ENCODE assay signal across 10 mouse cellular contexts in the genomic region with DNA sequence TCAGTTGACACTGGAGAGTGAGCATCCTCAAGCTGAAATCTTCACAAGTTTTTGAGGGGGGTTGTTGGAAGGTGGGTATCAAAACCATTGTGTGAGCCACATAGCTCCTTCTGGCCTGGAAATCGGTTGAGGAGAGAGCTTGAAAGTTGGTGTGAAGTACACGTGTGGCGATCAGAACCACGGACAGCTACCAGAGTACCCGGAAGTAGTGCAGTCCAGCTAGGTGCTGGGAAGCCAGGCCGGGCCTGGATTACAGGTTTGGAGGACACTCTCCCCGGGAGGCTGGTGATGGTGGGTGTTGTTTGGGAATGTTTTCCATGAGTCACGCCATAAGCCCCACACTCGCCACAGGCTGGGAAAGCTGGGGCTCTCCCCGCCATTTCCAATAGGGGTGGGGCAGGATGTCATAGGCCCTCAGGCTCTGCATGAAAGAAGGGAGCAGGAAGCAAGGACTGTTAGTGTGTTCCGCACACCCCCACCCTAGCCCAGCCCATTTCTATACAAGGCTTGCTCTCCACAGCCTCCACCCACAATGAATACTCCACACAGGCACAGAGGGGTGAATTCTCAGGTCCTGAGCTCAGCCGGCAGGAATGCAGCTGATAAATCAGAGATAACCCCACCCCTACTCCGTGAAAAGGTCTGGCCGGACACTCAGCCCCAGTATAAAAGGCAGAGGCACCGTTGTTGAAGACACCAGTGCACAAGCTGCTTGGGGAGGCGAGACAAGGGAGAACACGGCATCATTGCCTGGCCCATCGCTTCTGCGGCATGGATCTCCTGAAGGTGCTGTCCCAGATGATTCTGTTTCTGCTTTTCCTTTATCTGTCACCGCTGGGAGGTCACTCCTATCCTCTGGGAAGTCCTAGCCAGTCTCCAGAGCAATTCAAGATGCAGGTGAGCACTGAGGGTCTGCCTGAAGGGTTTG. TPM values are rescaled to one million over a fixed set of nuclear protein-coding genes. Genes with fewer than 3 reads are reported as not detected.
A peak's percentile ranks its signal among the peaks of the same experiment; 100 is the strongest.
DNase-seq lines count a peak whose midpoint lies in the region; ATAC-seq lines count a peak whose summit lies in the region.
"Had no signal": no experiment of that assay in that cellular context is flagged by ENCODE, and none has a peak within 500 bp of the region (broad histone marks: within the 10 kb centered on the region; RNA-seq: fewer than 3 reads in every experiment).

TSS of gene Nppb (plus strand) at position 584 of the 928 bp plus-strand sequence.

- H3K4me3 ChIP-seq in kidney, embryonic 14.5 days (ENCODE audit: low read length) = no peak within 1 kb of the TSS
- H3K4me3 ChIP-seq: embryonic facial prominence, embryonic 12.5 days; neural tube, embryonic 13.5 days had no signal

- no peak within 1 kb of the TSS for H3K9ac ChIP-seq in kidney, embryonic 14.5 days (ENCODE audit: low read depth, low read length)
- H3K9ac ChIP-seq: embryonic facial prominence, embryonic 12.5 days; neural tube, embryonic 13.5 days had no signal

- H3K27me3 ChIP-seq in kidney, embryonic 14.5 days (ENCODE audit: control insufficient read depth, insufficient read depth, low read length) = no peaks in the 10 kb centered on the region
- H3K27me3 ChIP-seq: embryonic facial prominence, embryonic 12.5 days; neural tube, embryonic 13.5 days had no signal

- WGBS in kidney, embryonic 14.5 days = 35% methylated on average over 20 of the region's 20 CpGs

- no peaks in the 10 kb centered on the region for H3K36me3 ChIP-seq in kidney, embryonic 14.5 days (ENCODE audit: control insufficient read depth, insufficient read depth, low read length)
- H3K36me3 ChIP-seq: embryonic facial prominence, embryonic 12.5 days; neural tube, embryonic 13.5 days had no signal

- H3K4me1 ChIP-seq in kidney, embryonic 14.5 days (ENCODE audit: control insufficient read depth, insufficient read depth, low read length) = no peaks in the 10 kb centered on the region
- H3K4me1 ChIP-seq: embryonic facial prominence, embryonic 12.5 days; neural tube, embryonic 13.5 days had no signal

- H3K27ac ChIP-seq in kidney, embryonic 14.5 days (ENCODE audit: low read depth, low read length) = no peak within 1 kb of the TSS
- H3K27ac ChIP-seq: embryonic facial prominence, embryonic 12.5 days; neural tube, embryonic 13.5 days had no signal

- no peak within 1 kb of the TSS for H3K4me2 ChIP-seq in kidney, embryonic 14.5 days (replicated peaks; ENCODE audit: low read depth, low read length)
- H3K4me2 ChIP-seq: embryonic facial prominence, embryonic 12.5 days; neural tube, embryonic 13.5 days had no signal

- ATAC-seq in kidney, embryonic 14.5 days (ENCODE audit: low FRiP score, low TSS enrichment) = peak; percentile 57; the same call in 1 of the 2 replicates
- ATAC-seq in megakaryocyte-erythroid progenitor cell, adult 5-6 weeks (replicated peaks; ENCODE audit: low FRiP score, low TSS enrichment, poor library complexity, severe bottlenecking) = peak; percentile 79

- peak; percentile 44 for DNase-seq in urinary bladder, postnatal 14 days (ENCODE audit: low spot score)
- no peak for DNase-seq in urinary bladder, postnatal 4 days (ENCODE audit: low spot score in 2 of 2)
- peak; percentile 69 for DNase-seq in forelimb bud, embryonic 11.5 days (ENCODE audit: low read depth, low spot score)
- DNase-seq in frontal cortex, postnatal 25 days (ENCODE audit: low spot score in 2 of 2) = no peak
- DNase-seq in cerebellum, adult 9-11 months = no peak
- no peak for DNase-seq in thymus, postnatal 10 days (ENCODE audit: low spot score in 2 of 2)

- no peaks in the 10 kb centered on the region for H3K9me3 ChIP-seq in kidney, embryonic 14.5 days (ENCODE audit: control insufficient read depth, low read length)
- H3K9me3 ChIP-seq: neural tube, embryonic 13.5 days had no signal

RNA-seq across cellular contexts. Expression of gene Nppb, which starts in this region (rescaled TPM):
- not detected in 2 replicates for polyA plus RNA-seq in kidney, embryonic 14.5 days (2014; fragmentation: Nextera tagmentation; extraction: Ambion mirVana)
- total RNA-seq in megakaryocyte-erythroid progenitor cell, adult 5-6 weeks (2014; fragmentation: Nextera tagmentation) = not detected in 2 replicates
- total RNA-seq in megakaryocyte-erythroid progenitor cell, adult 5-6 weeks (2017) = not detected in 2 replicates
- polyA plus RNA-seq: embryonic facial prominence, embryonic 12.5 days had no signal

Comparison
In these comparisons a context has a peak if more than half of its experiments do, and no peak if none do; other contexts are left out.
1. DNase-seq: peak in urinary bladder, postnatal 14 days (single experiment) and forelimb bud, embryonic 11.5 days (single experiment); none in urinary bladder, postnatal 4 days (0 of 2), frontal cortex, postnatal 25 days (0 of 2), cerebellum, adult 9-11 months (single experiment) and thymus, postnatal 10 days (0 of 2).
2. Peak in ATAC-seq in kidney, embryonic 14.5 days; RNA of the gene not detected or under 1 TPM.
3. Peak in ATAC-seq in megakaryocyte-erythroid progenitor cell, adult 5-6 weeks; RNA of the gene not detected or under 1 TPM.